Mouse (Mus musculus): ENCODE data around the gene 1810037I17Rik. TPM values are rescaled to one million over a fixed set of nuclear protein-coding genes. Genes with fewer than 3 reads are reported as not detected.
"Not testable (repeated sequence)": the region's sequence is repeated elsewhere in the genome, so short reads cannot be mapped to it uniquely, and the experiment has no call there.

Gene 1810037I17Rik
- total RNA-seq, 2 experiments from 2014 or later = 53.3 to 58.0 TPM

DNA sequence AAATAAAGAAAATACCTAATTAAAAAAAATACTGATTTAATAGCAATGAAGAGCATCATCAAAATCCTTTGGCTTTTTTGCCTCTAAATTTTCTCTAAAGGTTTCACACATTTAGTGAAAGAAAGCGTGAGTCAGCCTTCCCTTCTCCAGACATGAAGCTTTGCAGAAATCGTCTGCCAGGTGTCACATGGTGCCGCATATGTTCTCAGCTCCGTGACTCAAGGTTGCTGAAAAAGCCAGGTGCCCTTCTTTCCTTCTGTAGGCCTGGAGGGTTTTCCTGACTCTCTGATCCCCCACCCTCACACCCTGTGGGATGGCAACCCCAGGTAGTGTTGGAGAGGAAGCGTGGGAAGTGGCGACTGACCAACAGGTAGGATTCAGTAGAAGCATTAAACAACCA lies 5.7 kb downstream of the 1810037I17Rik start:
- DNase-seq = no peak

DNA sequence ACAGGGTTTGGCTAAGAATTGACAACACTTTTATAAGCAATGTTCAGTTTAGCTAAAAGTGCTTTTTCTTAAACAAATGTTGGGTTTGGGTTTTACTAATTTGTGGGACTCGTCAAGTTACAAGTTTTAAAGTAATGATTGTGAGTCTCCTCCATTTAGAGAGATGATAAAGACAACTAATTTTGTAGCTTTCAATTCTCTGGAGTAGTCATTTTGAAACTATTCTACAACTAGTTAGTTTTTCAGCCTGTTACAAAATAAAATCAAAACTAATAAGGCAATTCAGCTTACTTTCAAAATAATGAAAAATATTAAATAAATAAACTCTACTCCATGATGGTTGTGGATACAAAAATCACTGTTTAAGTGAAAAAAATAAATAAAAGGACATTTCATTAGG lies 8.5 kb downstream of the 1810037I17Rik start:
- DNase-seq = no peak

DNA sequence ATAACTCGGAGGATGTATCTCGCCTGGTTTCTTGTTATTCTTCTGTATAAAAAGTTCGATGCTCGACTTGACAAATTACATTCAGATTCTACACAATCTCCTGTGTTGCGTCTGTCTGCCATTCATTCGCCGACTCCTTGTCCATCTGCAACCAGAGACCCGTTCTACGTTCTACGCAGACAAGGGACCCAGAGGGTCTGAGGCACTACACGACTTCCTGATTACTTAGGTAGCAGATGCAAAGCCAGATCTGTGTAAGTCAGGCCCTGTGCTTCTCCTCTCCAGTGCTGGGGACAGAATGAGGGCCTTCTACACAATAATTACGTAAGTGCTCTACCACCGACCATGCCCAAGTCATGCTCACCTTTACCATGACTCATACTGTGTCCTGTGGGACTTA lies 13.2 kb downstream of the 1810037I17Rik start:
- DNase-seq = not testable (repeated sequence)

DNA sequence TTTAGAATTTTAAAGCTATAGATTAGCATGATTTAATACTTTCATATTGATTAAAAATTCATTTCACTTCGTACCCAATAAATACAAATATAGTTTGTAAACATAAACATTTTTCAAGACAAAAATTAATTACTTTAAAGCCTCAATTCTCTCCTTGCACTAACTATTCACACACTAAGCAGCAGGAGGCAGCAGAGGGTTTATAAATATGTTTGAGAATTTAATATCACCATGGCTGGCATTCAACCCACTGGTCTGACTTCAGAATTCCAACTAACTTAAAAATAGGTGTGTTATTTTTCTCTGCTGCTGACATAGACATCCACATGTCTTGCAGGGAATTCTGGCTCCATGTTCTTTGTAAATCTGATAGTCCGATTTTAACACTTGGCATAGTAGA lies 15.2 kb downstream of the 1810037I17Rik start:
- peak; percentile 8 to 58 for DNase-seq

DNA sequence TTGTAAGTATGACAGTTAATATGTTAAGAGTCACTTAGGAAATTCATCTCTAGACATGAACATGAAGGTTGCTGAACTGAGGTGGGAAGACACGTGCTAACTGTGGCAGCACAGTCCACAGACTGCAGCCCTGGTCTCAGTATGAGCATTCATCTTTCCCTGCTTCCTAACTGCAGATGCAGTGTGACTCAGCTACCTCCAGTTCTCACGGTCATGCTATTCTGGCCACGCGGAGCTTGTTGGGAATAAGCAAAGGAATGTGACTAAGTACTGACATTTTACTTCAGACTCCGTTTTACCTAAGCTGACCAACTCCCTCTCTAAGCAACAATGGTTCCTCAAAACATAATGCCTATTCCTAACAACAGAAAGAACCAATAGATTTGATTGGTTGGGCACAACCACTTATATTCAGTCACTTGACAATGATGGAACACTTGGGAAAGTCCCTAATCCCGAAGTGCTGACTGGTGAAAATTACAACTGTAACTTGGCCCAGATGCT lies 19.4 kb downstream of the 1810037I17Rik start:
- DNase-seq = peak; percentile 51 to 54

DNA sequence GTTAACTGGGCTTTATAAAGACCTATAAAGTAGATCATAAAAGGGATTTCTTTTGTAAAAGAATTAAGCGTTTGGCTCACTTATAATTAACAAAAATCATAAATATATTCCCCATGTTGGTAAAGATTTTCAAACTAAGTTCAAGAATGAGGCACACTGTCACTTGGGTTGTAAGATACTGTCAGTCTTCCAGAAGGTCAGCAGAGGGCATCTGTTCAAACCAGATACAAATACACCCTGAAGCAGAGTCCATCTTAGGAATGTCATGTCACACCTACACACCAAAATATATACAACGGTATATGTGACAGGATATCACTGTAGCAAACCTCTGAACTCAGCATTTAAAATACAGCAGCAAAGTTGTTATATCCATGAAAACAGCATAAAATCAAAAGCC lies 26.1 kb downstream of the 1810037I17Rik start:
- DNase-seq = no peak

DNA sequence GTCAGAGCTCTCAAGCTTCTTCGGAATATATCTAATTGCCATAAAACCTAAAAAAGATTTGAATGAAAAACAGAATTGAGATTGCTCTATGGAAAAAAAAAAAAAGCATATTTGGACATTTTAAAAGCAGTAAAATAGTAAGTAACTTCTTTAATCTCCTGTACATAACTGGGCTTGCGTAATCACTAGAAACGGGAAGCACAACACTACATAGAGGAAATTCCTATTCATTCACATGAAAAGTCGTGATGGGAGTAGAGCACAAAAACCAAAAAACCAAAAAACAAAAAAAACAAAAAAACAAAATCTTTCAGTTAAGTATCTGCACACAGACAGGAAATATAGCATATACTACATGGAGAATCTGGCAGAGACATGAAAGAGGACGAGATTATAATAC lies 40.3 kb downstream of the 1810037I17Rik start:
- no peak for DNase-seq

DNA sequence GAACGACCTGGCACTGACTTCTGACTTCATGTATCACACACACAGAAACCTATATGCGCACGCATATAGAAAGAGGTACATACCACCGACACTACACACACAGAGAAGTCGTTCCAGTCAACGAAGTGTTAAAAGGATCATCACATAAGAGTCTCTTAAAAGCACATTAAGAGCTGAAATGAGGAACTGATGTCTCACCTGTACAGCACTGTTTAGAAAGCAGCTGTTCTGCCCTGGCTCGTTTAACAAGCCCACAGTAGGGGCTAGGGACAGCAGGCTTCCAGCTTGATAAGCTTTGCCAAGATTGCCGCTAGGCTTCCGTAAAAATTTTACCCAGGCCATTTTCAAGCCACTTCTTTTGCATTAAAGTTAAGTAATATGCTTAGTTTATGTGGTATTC lies 44.4 kb downstream of the 1810037I17Rik start:
- no peak for DNase-seq

DNA sequence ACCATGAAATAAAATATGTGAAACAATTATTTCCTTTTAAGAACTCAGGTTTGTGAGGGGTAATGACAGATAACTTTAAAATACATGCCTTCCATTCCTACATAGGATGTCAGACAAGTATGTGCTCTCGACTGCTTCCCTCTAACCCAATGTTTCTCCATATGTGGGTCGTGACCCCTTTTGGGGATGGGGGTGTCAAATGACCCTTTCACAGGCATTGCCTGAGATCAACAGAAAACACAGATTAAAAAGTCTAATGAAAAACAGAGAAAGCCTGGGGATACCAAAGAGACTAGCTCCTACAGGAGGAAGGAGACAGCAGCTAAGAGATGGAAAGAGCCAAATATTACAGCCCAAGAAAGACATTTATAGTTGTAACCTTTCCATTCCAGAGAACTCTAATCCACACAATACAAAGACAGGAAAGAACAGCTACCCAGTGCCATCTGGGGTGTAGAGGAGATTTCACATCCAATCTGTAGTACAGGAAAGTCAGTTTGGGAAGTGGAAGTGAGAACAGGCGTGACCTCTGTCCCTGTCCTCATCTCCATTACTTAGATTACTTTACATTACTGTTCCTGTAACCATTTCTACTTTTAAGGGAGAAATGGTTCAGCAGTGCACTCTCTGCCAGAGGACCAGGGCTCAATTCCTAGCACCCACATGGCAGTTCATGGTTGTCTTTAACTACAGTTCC lies 48.3 kb downstream of the 1810037I17Rik start:
- DNase-seq = no peak

DNA sequence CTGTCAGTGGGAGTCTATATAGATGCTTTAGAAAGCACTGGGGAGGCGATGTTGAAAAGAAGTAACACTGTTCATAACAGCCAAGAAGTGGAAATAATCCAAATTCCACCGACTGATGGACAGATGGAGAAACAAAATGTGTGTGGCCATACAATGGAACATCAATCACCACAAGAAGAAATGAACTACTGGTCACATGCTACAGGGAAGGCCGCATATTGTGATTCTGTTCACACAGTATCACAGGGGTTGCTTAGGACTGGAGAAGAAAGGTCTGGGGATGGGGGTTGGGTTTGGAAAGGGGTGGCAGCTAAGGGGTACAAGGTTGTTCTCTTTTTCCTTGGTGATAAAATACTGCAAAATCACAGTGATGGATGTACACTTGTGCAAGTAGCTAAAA lies 50.8 kb downstream of the 1810037I17Rik start:
- no peak for DNase-seq

DNA sequence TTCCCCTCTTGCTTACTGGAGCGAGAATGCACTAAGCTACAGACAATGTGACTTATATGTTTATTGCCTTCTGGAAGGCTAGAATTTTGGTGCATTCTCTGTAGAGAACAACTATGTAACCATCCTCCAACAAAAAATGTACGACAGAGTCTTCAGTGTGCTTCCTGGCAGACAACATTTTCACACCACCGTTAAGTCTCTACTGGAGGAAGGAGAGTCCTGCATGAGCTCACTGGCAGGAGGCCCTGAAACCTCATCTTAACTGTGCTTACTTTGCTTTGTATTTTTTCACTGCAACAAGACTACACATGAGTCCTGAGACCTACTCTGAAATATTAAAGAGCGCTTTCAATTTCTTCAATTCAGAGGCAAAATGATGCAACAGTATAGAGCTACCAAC lies 51.4 kb downstream of the 1810037I17Rik start:
- DNase-seq = no peak

Other genes starting within 250 kb of the 1810037I17Rik start
- gene Pde5a, start 195.3 kb upstream of the 1810037I17Rik start, total RNA-seq (2021) = 10 to 100 TPM; 36.0 to 58.0 TPM
- gene Fabp2, start 29.1 kb upstream of the 1810037I17Rik start, total RNA-seq (2021) = not detected
- not detected for gene Gm10959, start 4.8 kb upstream of the 1810037I17Rik start, total RNA-seq (2021)
- 10 to 100 TPM; 34.9 to 39.2 TPM for gene Usp53, start 60.3 kb downstream of the 1810037I17Rik start, total RNA-seq (2021)
- gene Myoz2, start 110.8 kb downstream of the 1810037I17Rik start, total RNA-seq (2021) = under 1 TPM in 1 of 2 experiments, not detected in 1; 0.40 TPM

Data from adrenal gland, postnatal 36 days (tissue).